Mouse (Mus musculus) thymus, postnatal 14 days (tissue): ENCODE results near the gene Mau2.
"Not testable (repeated sequence)": the region's sequence is repeated elsewhere in the genome, so short reads cannot be mapped to it uniquely, and the experiment has no call there.

Experiments used
- DNase-seq: peaks from one replicate; pipeline ENCODE4 v3.0.0; 2021

Gene Mau2

GRCm38 (mm10) chr8:70042583-70043455 is at the start of gene Mau2, which contains the start of gene Sugp1:
TSS of gene Mau2 (minus strand) at chr8:70042734.
TSS of gene Sugp1 (plus strand) at chr8:70042813.
- DNase-seq = peak; percentile 98

DNA sequence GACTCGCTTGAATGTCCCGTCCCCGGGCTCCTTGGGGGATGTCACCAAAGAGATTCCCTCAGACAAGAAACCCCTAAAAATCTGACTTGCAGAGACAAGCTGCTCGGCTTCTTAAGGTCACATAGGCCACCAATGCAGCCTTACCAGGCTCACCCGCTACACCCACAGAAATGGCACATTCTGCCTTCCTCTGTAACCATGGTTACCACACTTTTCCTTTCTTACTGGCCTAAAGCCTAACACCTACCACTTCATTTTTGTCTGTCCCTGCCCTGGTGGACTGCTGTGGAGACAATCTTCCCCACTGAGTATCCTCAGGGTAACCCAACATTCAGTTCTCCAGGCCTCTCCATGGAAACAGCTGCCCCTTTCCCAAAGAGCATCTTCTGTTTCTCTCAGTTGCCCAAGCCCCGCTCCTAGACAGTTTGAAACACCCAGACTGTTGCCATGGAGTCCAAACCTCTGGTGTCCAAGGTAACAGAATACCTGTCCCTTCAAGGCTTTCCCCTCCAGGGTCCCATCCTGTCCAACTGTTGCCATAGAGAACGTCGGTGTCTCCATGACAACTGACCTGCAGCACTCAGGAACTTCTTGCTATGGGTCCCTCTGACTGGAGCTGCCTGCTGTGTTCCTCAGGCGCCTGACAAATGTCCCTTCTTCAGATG is 46.9 kb upstream of the Mau2 start:
- no peak for DNase-seq

GRCm38 (mm10) chr8:70087836-70088650 is 45.5 kb upstream of the Mau2 start:
- peak; percentile 34 for DNase-seq

DNA sequence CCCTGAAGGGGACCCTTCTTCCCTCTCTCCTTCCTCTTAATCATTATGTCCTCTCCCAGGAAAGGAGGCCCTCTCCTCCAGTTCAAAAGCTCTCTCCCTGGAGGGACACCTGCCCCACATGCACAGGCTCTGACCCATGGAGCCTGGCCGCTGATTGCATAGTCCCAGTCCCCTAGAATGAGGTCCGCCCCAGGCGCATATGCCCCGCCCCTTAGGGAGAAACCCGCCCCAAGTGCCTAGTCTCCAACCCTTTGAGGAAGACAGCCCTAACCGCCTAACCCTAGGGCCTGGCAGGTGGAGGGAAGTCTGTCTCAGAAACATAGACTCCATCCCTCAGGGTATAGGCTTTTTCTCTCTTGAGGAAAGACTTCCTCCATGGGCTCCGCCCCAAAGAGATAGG is 44.7 kb upstream of the Mau2 start:
- DNase-seq = no peak

GRCm38 (mm10) chr8:70086151-70086550 is 43.6 kb upstream of the Mau2 start:
- DNase-seq = no peak

- no peak for DNase-seq
These were observed 41.9 kb upstream of the Mau2 start for GRCm38 (mm10) chr8:70084191-70085065.

DNA sequence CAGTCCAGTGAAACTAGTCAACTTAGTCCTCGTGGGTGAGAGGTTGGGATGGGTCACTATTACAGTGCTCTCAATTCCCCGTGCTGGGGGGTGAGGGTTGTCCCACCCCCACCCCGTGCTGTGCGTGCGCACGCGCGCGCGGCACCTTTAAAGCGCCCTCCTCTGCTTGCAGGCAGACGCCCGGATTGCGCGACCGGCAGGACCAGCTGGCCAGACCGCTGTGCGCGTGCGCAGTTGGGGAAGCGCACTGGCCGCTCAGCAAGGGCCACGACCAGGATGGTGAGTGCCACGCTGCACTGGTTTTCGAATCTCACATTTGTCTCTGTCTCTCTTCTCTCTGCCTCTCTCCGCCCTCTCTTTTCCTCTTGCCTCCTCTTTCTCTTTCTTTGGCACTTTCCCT is 40.8 kb upstream of the Mau2 start, which contains the start of gene Hapln4:
Gene Hapln4, plus strand, starts transcription at position 173 of the 400 bp plus-strand sequence.
- DNase-seq = no peak

DNA sequence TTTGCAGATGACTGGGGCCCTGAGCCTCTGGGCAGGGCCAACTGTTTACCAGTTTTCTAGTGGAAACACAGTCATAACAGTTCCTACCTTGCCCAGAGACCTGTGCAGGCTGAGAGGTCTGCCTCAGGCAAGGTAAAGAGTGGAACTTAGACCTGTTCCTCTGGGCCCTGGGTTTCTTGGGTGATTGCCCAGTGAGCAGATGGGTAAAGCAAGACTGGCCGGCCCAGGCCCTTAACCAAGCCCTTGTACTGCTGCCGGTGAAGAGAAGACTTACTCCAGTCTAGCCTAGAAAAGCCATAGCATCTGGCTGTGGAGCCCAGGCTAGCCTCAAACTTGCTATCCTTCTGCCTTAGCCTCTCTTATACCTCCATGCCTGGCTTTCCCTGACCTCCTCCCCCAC is 39.4 kb upstream of the Mau2 start:
- DNase-seq = no peak

DNA sequence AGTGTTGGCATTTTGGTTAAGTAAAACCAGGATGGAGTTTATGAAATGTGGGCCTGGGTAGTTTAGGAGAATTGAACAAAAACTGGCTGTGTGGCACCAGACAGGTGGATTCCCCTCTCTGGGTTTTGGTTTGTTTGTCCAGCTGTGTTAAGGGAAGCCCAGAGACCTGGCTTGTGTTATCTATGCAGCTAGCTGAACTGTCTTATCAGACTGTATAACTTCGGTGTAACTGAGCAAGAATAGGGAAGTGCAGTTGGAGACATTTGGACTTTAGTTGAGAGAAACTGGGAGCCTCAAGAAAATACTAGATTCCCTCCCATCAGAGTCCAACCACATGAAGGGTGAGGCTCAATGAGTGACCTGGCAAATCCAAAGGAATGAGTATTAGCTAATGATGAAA is 31.1 kb upstream of the Mau2 start:
- no peak for DNase-seq

- DNase-seq = no peak
These were observed 30.6 kb upstream of the Mau2 start for GRCm38 (mm10) chr8:70073120-70073519.

DNA sequence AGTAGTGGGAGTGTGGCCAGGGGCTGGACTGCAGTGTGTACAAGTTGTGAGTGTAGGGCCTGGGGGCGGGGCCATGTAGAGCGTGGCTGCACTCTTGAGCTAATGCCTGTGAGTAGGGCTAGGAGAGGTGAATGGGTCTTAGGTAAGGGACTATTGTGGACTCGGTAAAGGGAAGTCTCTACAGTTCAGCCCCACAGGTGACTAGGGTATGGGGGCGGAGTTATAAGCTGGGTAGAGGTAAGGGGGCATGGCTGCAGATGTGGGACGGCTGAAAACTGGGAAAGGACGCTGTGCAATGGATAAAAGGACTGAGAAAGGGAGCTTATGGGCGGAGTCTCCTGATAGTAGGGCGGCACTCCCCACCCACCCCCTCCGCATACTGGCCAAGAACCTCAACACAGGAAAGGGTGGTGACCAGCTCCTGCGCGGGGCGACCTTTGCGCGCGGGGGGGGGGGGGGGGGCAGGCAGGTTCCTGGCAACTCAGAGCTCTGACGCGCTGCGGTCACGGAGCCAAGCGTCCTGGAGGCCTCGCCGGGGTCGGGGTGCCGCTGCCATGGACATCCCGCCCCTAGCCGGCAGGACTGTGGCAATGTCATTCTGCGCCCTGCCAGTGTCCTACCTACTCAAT is 30.0 kb upstream of the Mau2 start, which contains the start of gene Tm6sf2:
Gene Tm6sf2, plus strand, starts transcription at position 484 of the 629 bp plus-strand sequence.
- no peak for DNase-seq

DNA sequence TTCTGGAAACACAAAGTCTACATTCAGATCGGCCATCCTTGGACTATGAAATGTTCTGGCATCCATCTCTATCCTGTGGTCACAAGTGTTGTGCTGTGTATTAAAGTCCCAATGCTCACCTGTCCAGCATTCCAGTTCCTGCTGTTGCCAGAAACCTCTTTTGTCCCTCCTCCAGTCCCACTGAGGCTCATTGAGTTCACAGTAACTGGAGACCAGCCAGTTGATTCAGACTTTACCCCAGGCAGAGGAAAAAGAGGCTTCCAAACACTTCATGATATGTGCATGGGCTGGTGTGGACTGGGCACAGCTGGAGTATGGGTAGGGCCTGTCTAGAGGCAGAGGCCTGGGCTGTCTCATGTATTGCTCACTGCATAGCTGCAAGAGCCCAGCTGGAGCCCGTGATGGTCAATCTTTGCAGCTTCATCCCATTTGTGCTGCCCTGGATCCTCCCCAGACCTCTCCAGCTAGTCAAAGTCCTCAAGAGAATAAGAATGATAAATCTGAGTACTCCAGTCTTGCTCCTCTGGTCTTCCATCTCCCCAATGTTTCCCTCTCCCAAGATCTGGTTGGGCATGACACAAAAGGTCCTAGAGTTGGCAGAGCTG is 29.4 kb upstream of the Mau2 start:
- DNase-seq = no peak

- no peak for DNase-seq
These were observed 15.2 kb upstream of the Mau2 start for GRCm38 (mm10) chr8:70057721-70058120.

- DNase-seq = not testable (repeated sequence)
These were observed 7.9 kb upstream of the Mau2 start for GRCm38 (mm10) chr8:70050434-70050833.

DNA sequence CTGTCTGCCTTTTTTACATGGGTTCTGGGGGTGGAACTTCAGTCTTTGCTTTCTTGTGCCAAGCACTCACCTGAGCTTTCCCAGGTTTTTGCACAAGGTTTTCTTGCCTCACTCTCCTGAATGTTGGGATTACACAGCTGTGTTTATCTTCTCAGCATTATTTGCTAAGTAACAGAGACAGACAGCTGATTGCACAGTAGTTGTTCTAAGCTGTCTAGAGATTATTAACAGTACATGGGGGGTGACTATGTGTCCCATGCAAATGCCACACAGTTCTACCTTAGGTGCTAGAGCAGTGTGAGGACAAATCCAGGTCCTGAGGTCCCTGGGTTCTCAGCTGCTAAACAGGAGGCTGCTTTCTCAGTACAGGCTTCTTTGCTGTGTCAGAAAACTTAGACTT is 7.1 kb upstream of the Mau2 start:
- no peak for DNase-seq

- DNase-seq = no peak
These were observed 1.5 kb upstream of the Mau2 start for GRCm38 (mm10) chr8:70043996-70044395.

GRCm38 (mm10) chr8:70041885-70042546 is 518 bp downstream of the Mau2 start:
- DNase-seq = peak; percentile 65

GRCm38 (mm10) chr8:70037994-70038393 is 4.5 kb downstream of the Mau2 start:
- no peak for DNase-seq

- no peak for DNase-seq
These were observed 12.3 kb downstream of the Mau2 start for GRCm38 (mm10) chr8:70030255-70030654.

GRCm38 (mm10) chr8:70026151-70026550 is 16.4 kb downstream of the Mau2 start:
- DNase-seq = no peak

GRCm38 (mm10) chr8:70023596-70023995 is 18.9 kb downstream of the Mau2 start:
- DNase-seq = no peak
